Mouse (Mus musculus): Measurements from ENCODE around the gene Btbd1. TPM values are rescaled to one million over a fixed set of nuclear protein-coding genes. Genes with fewer than 3 reads are reported as not detected.

Gene Btbd1
- polyA plus RNA-seq, 1 experiment, result 72.5 TPM

- no peak overlapping the region for H3K27ac ChIP-seq (ENCODE audit: insufficient read depth, low read length)
- no peak for DNase-seq
- no peaks in the 10 kb centered on the region for H3K27me3 ChIP-seq (ENCODE audit: control insufficient read depth, insufficient read depth, low read length)
- TF ChIP-seq CTCF (IDR thresholded peaks at IDR 0.05; ENCODE audit: borderline replicate concordance, insufficient read depth, low read depth, low read length), result peak; percentile 39; the same call in 1 of the 2 replicates
- no peak for TF ChIP-seq POLR2A (IDR thresholded peaks at IDR 0.05; ENCODE audit: borderline replicate concordance, insufficient read depth, low read length)
- 62% methylated on average over 10 of the region's 10 CpGs for WGBS
- H3K4me3 ChIP-seq (replicated peaks; ENCODE audit: insufficient read depth, low read depth, low read length), result no peak overlapping the region
- H3K4me1 ChIP-seq (ENCODE audit: control insufficient read depth, insufficient read depth, low read length), result no peaks in the 10 kb centered on the region
Observed at GRCm38 (mm10) chr7:81777667-81778218, 51.5 kb downstream of the Btbd1 start.

- TF ChIP-seq CTCF (IDR thresholded peaks at IDR 0.05; ENCODE audit: borderline replicate concordance, insufficient read depth, low read depth, low read length) (no peak), POLR2A (IDR thresholded peaks at IDR 0.05; ENCODE audit: borderline replicate concordance, insufficient read depth, low read length) (no peak)
- Histone ChIP-seq H3K27me3 (ENCODE audit: control insufficient read depth, insufficient read depth, low read length) (no peaks in the 10 kb centered on the region), H3K27ac (ENCODE audit: insufficient read depth, low read length) (no peak overlapping the region), H3K4me3 (replicated peaks; ENCODE audit: insufficient read depth, low read depth, low read length) (no peak overlapping the region), H3K4me1 (ENCODE audit: control insufficient read depth, insufficient read depth, low read length) (no peaks in the 10 kb centered on the region)
- 79% methylated on average over 5 of the region's 5 CpGs for WGBS
- DNase-seq, result no peak
Observed at GRCm38 (mm10) chr7:81775325-81775724, 53.9 kb downstream of the Btbd1 start.

- TF ChIP-seq POLR2A (IDR thresholded peaks at IDR 0.05; ENCODE audit: borderline replicate concordance, insufficient read depth, low read length), result no peak
- no peak for TF ChIP-seq CTCF (IDR thresholded peaks at IDR 0.05; ENCODE audit: borderline replicate concordance, insufficient read depth, low read depth, low read length)
- WGBS, result 74% methylated on average over 10 of the region's 10 CpGs
Observed at GRCm38 (mm10) chr7:81772786-81773539, 56.3 kb downstream of the Btbd1 start.

GRCm38 (mm10) chr7:81763110-81763845 is 66.0 kb downstream of the Btbd1 start:
- DNase-seq, result peak; percentile 17 to 36
- H3K4me3 ChIP-seq (replicated peaks; ENCODE audit: insufficient read depth, low read depth, low read length), result peak overlapping the region; percentile 96
- 3% methylated on average over 60 of the region's 60 CpGs for WGBS
- H3K27me3 ChIP-seq (ENCODE audit: control insufficient read depth, insufficient read depth, low read length), result no peaks in the 10 kb centered on the region
- no peak overlapping the region for H3K27ac ChIP-seq (ENCODE audit: insufficient read depth, low read length)
- TF ChIP-seq CTCF (IDR thresholded peaks at IDR 0.05; ENCODE audit: borderline replicate concordance, insufficient read depth, low read depth, low read length) (peak; percentile 18; the same call in 1 of the 2 replicates), POLR2A (IDR thresholded peaks at IDR 0.05; ENCODE audit: borderline replicate concordance, insufficient read depth, low read length) (no peak)
- H3K4me1 ChIP-seq (ENCODE audit: control insufficient read depth, insufficient read depth, low read length), result no peaks in the 10 kb centered on the region

More at GRCm38 (mm10) chr7:81772786-81773539, 56.3 kb downstream of the Btbd1 start:
- Histone ChIP-seq H3K27ac (ENCODE audit: insufficient read depth, low read length) (no peak overlapping the region), H3K4me3 (replicated peaks; ENCODE audit: insufficient read depth, low read depth, low read length) (no peak overlapping the region), H3K27me3 (ENCODE audit: control insufficient read depth, insufficient read depth, low read length) (no peaks in the 10 kb centered on the region), H3K4me1 (ENCODE audit: control insufficient read depth, insufficient read depth, low read length) (no peaks in the 10 kb centered on the region)
- DNase-seq, result no peak

- Histone ChIP-seq H3K4me3 (replicated peaks; ENCODE audit: insufficient read depth, low read depth, low read length) (peak within 1 kb of the TSS; percentile 96), H3K27ac (ENCODE audit: insufficient read depth, low read length) (0 out of 2 replicates have a peak within 1 kb of the TSS, but pooled peaks have one; percentile 9), H3K27me3 (ENCODE audit: control insufficient read depth, insufficient read depth, low read length) (no peaks in the 10 kb centered on the region), H3K4me1 (ENCODE audit: control insufficient read depth, insufficient read depth, low read length) (no peaks in the 10 kb centered on the region)
- DNase-seq, result peak; percentile 81 to 84
- TF ChIP-seq CTCF (IDR thresholded peaks at IDR 0.05; ENCODE audit: borderline replicate concordance, insufficient read depth, low read depth, low read length) (0 out of 2 replicates have a peak, but pooled peaks have one; percentile 6), POLR2A (IDR thresholded peaks at IDR 0.05; ENCODE audit: borderline replicate concordance, insufficient read depth, low read length) (peak; percentile 50; the same call in 1 of the 2 replicates)
- WGBS, result under 1% methylated on average over 56 of the region's 56 CpGs
Observed at GRCm38 (mm10) chr7:81762180-81763109, 66.8 kb downstream of the Btbd1 start, which contains the start of gene Ramac. Ramac (plus strand) TSS chr7:81762925.

- H3K4me1 ChIP-seq (ENCODE audit: control insufficient read depth, insufficient read depth, low read length), result no peaks in the 10 kb centered on the region
- 89% methylated on average over 3 of the region's 3 CpGs for WGBS
- H3K27me3 ChIP-seq (ENCODE audit: control insufficient read depth, insufficient read depth, low read length), result no peaks in the 10 kb centered on the region
- no peak overlapping the region for H3K4me3 ChIP-seq (replicated peaks; ENCODE audit: insufficient read depth, low read depth, low read length)
- TF ChIP-seq CTCF (IDR thresholded peaks at IDR 0.05; ENCODE audit: borderline replicate concordance, insufficient read depth, low read depth, low read length) (no peak), POLR2A (IDR thresholded peaks at IDR 0.05; ENCODE audit: borderline replicate concordance, insufficient read depth, low read length) (no peak)
- no peak overlapping the region for H3K27ac ChIP-seq (ENCODE audit: insufficient read depth, low read length)
- no peak for DNase-seq
Observed at GRCm38 (mm10) chr7:81747956-81748355, 81.3 kb downstream of the Btbd1 start.

GRCm38 (mm10) chr7:81744145-81744544 is 85.1 kb downstream of the Btbd1 start:
- DNase-seq, result peak; percentile 26 to 29
- TF ChIP-seq POLR2A (IDR thresholded peaks at IDR 0.05; ENCODE audit: borderline replicate concordance, insufficient read depth, low read length) (no peak), CTCF (IDR thresholded peaks at IDR 0.05; ENCODE audit: borderline replicate concordance, insufficient read depth, low read depth, low read length) (peak; percentile 72)
- no peak overlapping the region for H3K27ac ChIP-seq (ENCODE audit: insufficient read depth, low read length)
- 58% methylated on average over 4 of the region's 4 CpGs for WGBS
- H3K4me3 ChIP-seq (replicated peaks; ENCODE audit: insufficient read depth, low read depth, low read length), result no peak overlapping the region
- H3K27me3 ChIP-seq (ENCODE audit: control insufficient read depth, insufficient read depth, low read length), result no peaks in the 10 kb centered on the region
- H3K4me1 ChIP-seq (ENCODE audit: control insufficient read depth, insufficient read depth, low read length), result no peaks in the 10 kb centered on the region

Other genes starting within 250 kb of the Btbd1 start
- gene Homer2, start 121.9 kb downstream of the Btbd1 start, polyA plus RNA-seq (2012; rRNA removed), result 10.0 and 10.2 TPM in 2 replicates
- 71.0 and 77.7 TPM in 2 replicates for gene Ramac, start 66.5 kb downstream of the Btbd1 start, polyA plus RNA-seq (2012; rRNA removed)
- 26.5 and 27.0 TPM in 2 replicates for gene 3110040N11Rik, start 40.0 kb downstream of the Btbd1 start, polyA plus RNA-seq (2012; rRNA removed)
- gene Gm10160, start 26.4 kb upstream of the Btbd1 start, polyA plus RNA-seq (2012; rRNA removed), result not detected in 2 replicates
- 39.2 and 40.9 TPM in 2 replicates for gene Tm6sf1, start 29.6 kb upstream of the Btbd1 start, polyA plus RNA-seq (2012; rRNA removed)
- 22.4 and 23.7 TPM in 2 replicates for gene Hdgfl3, start 105.0 kb upstream of the Btbd1 start, polyA plus RNA-seq (2012; rRNA removed)
- not detected in 2 replicates for gene Bnc1, start 162.9 kb upstream of the Btbd1 start, polyA plus RNA-seq (2012; rRNA removed)